ENCODE assay signal across 11 mouse cellular contexts in the genomic region with DNA sequence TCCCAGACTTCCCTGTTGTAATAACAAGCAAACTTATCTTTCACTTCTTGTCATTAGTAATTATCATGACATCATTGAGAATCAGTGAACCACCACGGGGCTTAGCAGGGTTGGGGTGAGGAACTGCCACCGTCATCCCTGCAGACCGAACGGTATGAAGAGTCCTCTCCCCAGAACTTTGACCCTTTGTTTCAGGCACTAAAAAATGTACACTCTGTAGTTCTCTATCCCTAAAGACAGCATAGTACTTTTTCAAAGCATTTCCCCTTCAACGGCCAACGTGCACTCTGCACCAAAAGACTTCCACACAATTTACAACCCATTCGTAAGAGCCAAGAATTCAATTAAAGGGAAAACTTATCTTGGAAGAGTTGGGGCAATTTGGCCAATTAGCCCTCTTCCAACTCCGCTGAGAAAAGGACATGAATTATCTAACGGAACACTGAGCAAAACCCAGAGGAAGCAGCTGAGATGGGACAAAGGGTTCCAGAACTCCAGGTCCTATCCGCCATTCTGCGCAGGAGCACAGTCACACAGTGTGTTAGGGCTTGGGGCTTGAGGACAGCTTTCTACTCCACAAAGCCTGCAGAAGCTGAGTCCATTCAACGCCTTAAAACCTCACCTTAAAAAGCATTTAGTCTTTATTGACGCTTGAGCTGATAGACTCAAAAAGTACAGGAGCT.
"Had no signal": no experiment of that assay in that cellular context is flagged by ENCODE, and none has a peak within 500 bp of the region (broad histone marks: within the 10 kb centered on the region; RNA-seq: fewer than 3 reads in every experiment).

No protein-coding gene starts in this region.

- H3K4me3 ChIP-seq: limb, embryonic 15.5 days; liver, embryonic 13.5 days; midbrain, embryonic 12.5 days; neural tube, embryonic 13.5 days had no signal

- H3K9me3 ChIP-seq: limb, embryonic 15.5 days; liver, embryonic 13.5 days; midbrain, embryonic 12.5 days; neural tube, embryonic 13.5 days had no signal

- H3K9ac ChIP-seq: limb, embryonic 15.5 days; liver, embryonic 13.5 days; midbrain, embryonic 12.5 days; neural tube, embryonic 13.5 days had no signal

- H3K4me1 ChIP-seq: limb, embryonic 15.5 days; midbrain, embryonic 12.5 days; neural tube, embryonic 13.5 days had no signal

- DNase-seq: layer of hippocampus, adult 9-11 months; liver, embryonic 13.5 days; lung, adult 18-20 months; right cerebral cortex, postnatal 4 days; spleen, adult 18-20 months; thymus, adult 18-20 months; thymus, postnatal 14 days had no signal

- H3K36me3 ChIP-seq: liver, embryonic 13.5 days; midbrain, embryonic 12.5 days; neural tube, embryonic 13.5 days had no signal

- H3K27me3 ChIP-seq: limb, embryonic 15.5 days; liver, embryonic 13.5 days; midbrain, embryonic 12.5 days; neural tube, embryonic 13.5 days had no signal

- ATAC-seq: midbrain, embryonic 16.5 days had no signal

- H3K4me2 ChIP-seq: limb, embryonic 15.5 days; liver, embryonic 13.5 days; midbrain, embryonic 12.5 days; neural tube, embryonic 13.5 days had no signal

- H3K27ac ChIP-seq: limb, embryonic 15.5 days; liver, embryonic 13.5 days; midbrain, embryonic 12.5 days; neural tube, embryonic 13.5 days had no signal
